Mouse (Mus musculus): ENCODE measurements at regions not wholly inside any gene's neighbourhood (a gene's known extent, or its start where the extent isn't known, plus 50 kb on each side); places are given as distances from the start of the nearest gene placed in this dataset.

GRCm38 (mm10) chr14:120764386-120764785 lies 146.6 kb upstream of the Ipo5 start:
- TF ChIP-seq POLR2A (IDR thresholded peaks at IDR 0.05; ENCODE audit: low read depth, low read length) (no peak), CTCF (conservative IDR thresholded peaks at IDR 0.05; ENCODE audit: insufficient read depth, insufficient read length, low read depth, low read length) (no peak)

Data from kidney, adult 2 months (tissue).